Mouse (Mus musculus): ENCODE data around the gene Gm9747. TPM values are rescaled to one million over a fixed set of nuclear protein-coding genes. Genes with fewer than 3 reads are reported as not detected.

Gene Gm9747
- total RNA-seq, 2 experiments from 2014 or later: not detected

- no peak overlapping the region for H3K4me3 ChIP-seq
- no peak for TF ChIP-seq CTCF (IDR thresholded peaks at IDR 0.05)
- DNase-seq (ENCODE audit: extremely low spot score in 1 of 2, low spot score in 2 of 2): no peak
- no peak overlapping the region for H3K27ac ChIP-seq
- intact Hi-C loops (cut with DNase I): no loop called here
Measured at GRCm38 (mm10) chr1:82234616-82235015, 1.7 kb downstream of the Gm9747 start.

DNA sequence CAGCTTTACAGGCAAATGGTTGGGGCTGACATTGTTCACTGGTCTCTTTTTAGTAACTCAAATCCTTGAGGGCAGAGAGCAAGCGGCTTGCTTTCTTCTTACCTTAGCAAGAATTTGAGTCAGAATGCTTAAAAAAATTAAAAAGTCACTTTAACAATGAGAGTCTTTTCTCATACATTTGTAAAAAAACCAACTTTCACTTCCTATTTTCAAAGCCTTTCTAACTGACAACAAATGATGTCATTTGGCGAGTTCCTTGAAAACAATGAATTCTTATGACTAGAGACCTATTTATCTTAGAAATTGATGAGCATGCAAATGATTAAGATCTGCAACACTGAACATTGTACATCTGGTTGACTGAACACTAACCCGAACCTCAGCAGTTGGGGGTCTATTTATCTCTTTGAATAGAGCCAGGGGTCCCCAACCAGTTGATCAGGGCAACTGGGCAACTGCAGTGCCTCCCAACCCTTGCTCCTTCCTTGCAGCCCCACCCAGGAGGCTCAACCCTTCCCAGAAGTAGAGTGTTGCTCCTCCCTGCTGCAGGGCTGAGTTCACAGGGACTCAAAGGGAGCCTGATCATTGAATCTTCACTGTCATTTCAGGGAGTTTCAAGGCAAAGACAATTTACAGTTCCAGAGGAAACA is 2.7 kb downstream of the Gm9747 start:
- intact Hi-C loops (cut with DNase I): no loop called here
- DNase-seq (ENCODE audit: extremely low spot score in 1 of 2, low spot score in 2 of 2): no peak
- Histone ChIP-seq H3K27ac (no peak overlapping the region), H3K4me3 (no peak overlapping the region)
- TF ChIP-seq CTCF (IDR thresholded peaks at IDR 0.05): no peak

- H3K27ac ChIP-seq: no peak overlapping the region
- TF ChIP-seq CTCF (IDR thresholded peaks at IDR 0.05): no peak
- H3K4me3 ChIP-seq: no peak overlapping the region
- intact Hi-C loops (cut with DNase I): no loop called here
- no peak for DNase-seq (ENCODE audit: extremely low spot score in 1 of 2, low spot score in 2 of 2)
Measured at GRCm38 (mm10) chr1:82238245-82238644, 5.3 kb downstream of the Gm9747 start.

- H3K27ac ChIP-seq: no peak overlapping the region
- no peak for DNase-seq (ENCODE audit: extremely low spot score in 1 of 2, low spot score in 2 of 2)
- no peak for TF ChIP-seq CTCF (IDR thresholded peaks at IDR 0.05)
- intact Hi-C loops (cut with DNase I): no loop called here
- no peak overlapping the region for H3K4me3 ChIP-seq
Measured at GRCm38 (mm10) chr1:82239409-82240201, 6.7 kb downstream of the Gm9747 start.

DNA sequence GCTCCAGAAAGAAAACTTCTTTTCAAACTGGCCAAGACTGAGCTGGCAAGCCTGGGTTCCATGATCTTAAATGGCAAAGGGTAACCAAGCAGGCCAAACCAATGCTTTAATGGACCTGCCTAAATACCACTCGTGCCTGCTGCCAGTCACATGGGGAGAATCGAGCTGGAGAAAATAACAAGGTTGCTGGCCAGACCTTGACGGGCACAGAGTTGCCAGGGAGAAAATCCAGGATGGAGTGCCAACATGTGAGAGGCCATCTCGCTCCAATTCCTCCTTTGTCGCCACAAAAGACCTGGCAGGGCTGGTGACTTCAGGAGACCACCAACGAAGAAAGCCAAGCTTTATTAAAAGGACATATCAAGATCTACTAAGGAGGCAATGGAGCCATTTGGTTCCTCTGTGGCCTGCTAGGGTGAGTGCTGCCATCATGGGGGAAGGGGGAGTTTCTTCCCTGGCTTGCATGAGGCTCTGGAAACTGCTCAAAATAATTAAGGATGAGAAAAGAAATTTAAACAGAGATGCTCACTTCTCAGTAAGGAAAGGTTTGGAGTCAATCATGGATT is 10.4 kb downstream of the Gm9747 start:
- Histone ChIP-seq H3K4me3 (no peak overlapping the region), H3K27ac (no peak overlapping the region)
- intact Hi-C loops (cut with DNase I): no loop called here
- no peak for DNase-seq (ENCODE audit: extremely low spot score in 1 of 2, low spot score in 2 of 2)
- no peak for TF ChIP-seq CTCF (IDR thresholded peaks at IDR 0.05)

GRCm38 (mm10) chr1:82245002-82245401 is 12.1 kb downstream of the Gm9747 start:
- intact Hi-C loops (cut with DNase I): no loop called here
- no peak for TF ChIP-seq CTCF (IDR thresholded peaks at IDR 0.05)
- Histone ChIP-seq H3K4me3 (no peak overlapping the region), H3K27ac (no peak overlapping the region)
- DNase-seq (ENCODE audit: extremely low spot score in 1 of 2, low spot score in 2 of 2): no peak

- DNase-seq (ENCODE audit: extremely low spot score in 1 of 2, low spot score in 2 of 2): no peak
- H3K4me3 ChIP-seq: no peak overlapping the region
- intact Hi-C loops (cut with DNase I): no loop called here
- no peak overlapping the region for H3K27ac ChIP-seq
- TF ChIP-seq CTCF (IDR thresholded peaks at IDR 0.05): no peak
Measured at GRCm38 (mm10) chr1:82247221-82247951, 14.5 kb downstream of the Gm9747 start.

- intact Hi-C loops (cut with DNase I): no loop called here
- no peak for DNase-seq (ENCODE audit: extremely low spot score in 1 of 2, low spot score in 2 of 2)
- Histone ChIP-seq H3K4me3 (no peak overlapping the region), H3K27ac (no peak overlapping the region)
- no peak for TF ChIP-seq CTCF (IDR thresholded peaks at IDR 0.05)
Measured at GRCm38 (mm10) chr1:82253789-82254445, 21.0 kb downstream of the Gm9747 start.

DNA sequence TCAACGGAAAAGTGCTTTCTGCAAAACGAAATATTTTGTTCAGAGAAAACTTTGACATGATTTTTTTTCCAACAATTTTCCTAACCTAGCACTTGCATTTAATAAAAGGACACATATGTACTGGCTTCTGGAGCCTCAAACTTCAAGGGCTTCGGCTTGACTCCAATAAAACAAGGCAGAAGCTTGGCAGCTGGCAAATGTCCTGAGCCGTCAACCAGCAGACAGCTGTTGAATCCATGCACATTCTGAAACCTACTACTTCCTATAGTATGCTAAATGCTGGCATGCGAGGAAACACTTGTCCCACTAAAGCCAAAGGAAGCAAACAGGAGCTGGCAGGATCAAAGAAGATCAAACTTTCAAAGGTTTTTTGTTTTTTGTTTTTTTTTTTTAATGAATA is 24.5 kb downstream of the Gm9747 start:
- H3K4me3 ChIP-seq: no peak overlapping the region
- H3K27ac ChIP-seq: no peak overlapping the region
- intact Hi-C loops (cut with DNase I): no loop called here
- no peak for TF ChIP-seq CTCF (IDR thresholded peaks at IDR 0.05)
- DNase-seq (ENCODE audit: extremely low spot score in 1 of 2, low spot score in 2 of 2): no peak

DNA sequence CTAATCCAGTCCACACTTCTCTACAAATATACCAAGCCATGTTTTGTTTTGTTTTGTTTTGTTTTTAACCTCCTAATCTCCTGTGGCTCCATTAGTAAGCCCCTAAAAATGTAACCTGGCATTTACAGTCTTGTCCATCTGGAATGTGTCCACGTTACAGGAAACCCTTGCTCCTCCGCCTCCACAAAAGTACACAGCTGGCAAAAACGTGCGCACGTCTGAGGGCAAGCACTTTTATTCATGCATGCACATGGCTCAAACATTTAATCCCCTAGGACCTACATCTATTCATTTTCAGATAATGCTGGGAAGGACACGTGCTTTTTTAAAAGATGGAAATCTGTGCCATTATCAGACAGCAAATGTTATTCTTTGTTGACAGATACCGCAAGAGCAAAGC is 25.4 kb downstream of the Gm9747 start:
- TF ChIP-seq CTCF (IDR thresholded peaks at IDR 0.05): no peak
- Histone ChIP-seq H3K4me3 (no peak overlapping the region), H3K27ac (no peak overlapping the region)
- intact Hi-C loops (cut with DNase I): no loop called here
- no peak for DNase-seq (ENCODE audit: extremely low spot score in 1 of 2, low spot score in 2 of 2)

GRCm38 (mm10) chr1:82260055-82260454 is 27.1 kb downstream of the Gm9747 start:
- intact Hi-C loops (cut with DNase I): no loop called here
- Histone ChIP-seq H3K4me3 (no peak overlapping the region), H3K27ac (no peak overlapping the region)
- no peak for TF ChIP-seq CTCF (IDR thresholded peaks at IDR 0.05)
- no peak for DNase-seq (ENCODE audit: extremely low spot score in 1 of 2, low spot score in 2 of 2)

Data from left cerebral cortex, adult 2 months (tissue).